Mouse (Mus musculus) brain, embryonic 14.5 days (tissue): ENCODE results near the gene Ccdc42.

Experiments
- CTCF ChIP-seq: fragments of 200-500 bp; IDR thresholded peaks from 2 replicates; pipeline ENCODE4 v1.5.1; 2012; ENCODE audit warnings: inconsistent platforms, mild to moderate bottlenecking, moderate library complexity, borderline replicate concordance; ENCODE audit not compliant: insufficient read depth, insufficient read length; ENCODE audit errors: extremely low read depth
- POLR2A ChIP-seq: fragments of 200-500 bp; IDR thresholded peaks from 2 replicates; pipeline ENCODE4 v1.6.1; 2012; ENCODE audit warnings: mild to moderate bottlenecking, inconsistent platforms, borderline replicate concordance; ENCODE audit not compliant: poor library complexity, insufficient read depth, insufficient read length, severe bottlenecking; ENCODE audit errors: extremely low read depth

- no peak for TF ChIP-seq POLR2A
- no peak for TF ChIP-seq CTCF
Measured at GRCm38 (mm10) chr11:68586721-68587120, at the start of gene Ccdc42.
